Mouse (Mus musculus): ENCODE measurements around the gene Exoc3l. TPM values are rescaled to one million over a fixed set of nuclear protein-coding genes. Genes with fewer than 3 reads are reported as not detected.
A peak's percentile ranks its signal among the peaks of the same experiment; 100 is the strongest.

Gene Exoc3l
- total RNA-seq, 2 experiments from 2014 or later = 25.7 to 30.9 TPM

DNA sequence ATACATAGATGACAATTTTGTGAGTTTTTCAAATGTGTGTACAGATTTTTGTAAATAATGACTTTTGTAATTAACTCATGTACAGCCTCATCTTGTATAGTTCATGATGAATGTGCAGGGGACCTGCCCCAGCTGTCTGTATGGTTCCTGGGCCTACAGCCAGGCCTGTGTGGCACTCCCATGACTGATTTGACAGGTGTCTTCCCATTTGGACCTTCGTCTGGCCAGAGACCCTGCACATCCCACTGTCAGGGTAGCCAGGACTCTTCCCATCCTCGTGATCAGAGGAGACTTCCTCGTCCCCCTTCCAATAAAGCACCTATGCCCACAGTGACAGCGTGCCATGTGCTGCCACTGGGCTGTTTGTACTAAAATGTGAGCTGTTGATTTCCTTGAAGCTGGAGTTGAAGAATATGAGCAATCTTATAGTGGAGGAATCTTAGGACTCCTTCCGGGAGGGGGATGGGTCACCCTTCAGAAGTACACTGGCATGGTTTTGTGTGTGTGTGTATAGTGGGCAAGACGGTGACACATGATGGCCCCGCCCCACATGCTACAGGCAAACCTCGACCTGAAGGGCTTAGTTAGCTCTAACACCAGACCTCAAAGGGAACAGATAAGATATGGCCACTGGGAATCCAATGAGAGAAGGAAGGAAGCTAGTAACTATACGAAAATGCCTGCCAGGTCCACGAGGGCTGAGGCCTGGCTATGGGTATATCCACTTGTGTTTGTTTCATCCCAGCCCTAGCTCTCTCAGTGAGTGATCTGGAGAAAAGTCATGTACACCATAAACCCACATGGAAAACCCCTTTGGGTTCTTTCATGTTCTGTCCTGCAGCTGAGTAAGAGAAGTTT lies 43.0 kb downstream of the Exoc3l start:
- DNase-seq (ENCODE audit: low spot score in 2 of 2) = no peak

DNA sequence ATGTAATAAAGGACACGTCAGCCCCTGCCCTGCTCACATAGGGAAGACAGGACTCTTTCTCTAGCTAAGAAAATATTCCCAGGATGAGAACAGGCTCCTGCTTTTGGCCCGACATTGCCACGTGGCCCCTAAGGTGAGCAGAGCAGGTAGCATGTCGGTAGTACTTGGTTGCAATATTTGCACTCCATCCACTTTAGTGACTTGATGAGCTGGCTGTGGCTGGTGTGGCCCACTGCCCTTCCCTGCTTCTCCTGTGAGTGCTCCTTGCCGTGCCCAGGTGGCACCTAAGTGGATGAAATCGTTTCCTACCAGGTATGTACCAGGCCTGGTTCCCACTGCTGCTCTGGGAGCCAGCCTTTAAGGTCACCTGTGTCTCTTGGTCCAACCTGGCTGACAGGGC lies 43.9 kb downstream of the Exoc3l start:
- no peak for DNase-seq (ENCODE audit: low spot score in 2 of 2)

DNA sequence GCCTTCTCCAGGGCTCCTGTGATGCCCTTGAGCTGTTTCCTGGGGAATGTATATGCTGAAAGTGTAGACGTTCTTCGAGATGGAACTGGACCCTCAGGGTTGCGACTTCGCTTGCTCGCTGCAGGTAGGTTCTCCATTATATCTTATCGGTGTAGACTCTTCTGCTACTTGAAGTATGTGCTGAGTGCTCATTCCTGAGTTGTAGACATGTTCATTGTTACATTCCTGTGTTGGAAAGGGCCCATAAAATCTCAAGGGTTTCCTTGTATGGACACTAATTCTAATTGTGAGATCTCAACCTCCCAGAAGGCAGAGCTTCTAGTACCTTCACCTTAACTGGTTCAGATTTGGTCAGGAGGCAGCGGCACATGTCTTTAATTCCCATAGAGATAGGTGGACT lies 54.9 kb downstream of the Exoc3l start:
- no peak for DNase-seq (ENCODE audit: low spot score in 2 of 2)

Small RNA genes lying within 50 kb of the gene (microRNA-seq; reads per million reads assigned to microRNA genes)
- gene Gm27320 (not detected), gene Mir328 (1,262 reads per million, percentile 77 among the genes with 10 or more reads in this experiment)

Other genes with a start within 250 kb of the Exoc3l start
- 10 to 100 TPM in 1 of 2 experiments, 1 to 10 TPM in 1; 1.2 to 41.5 TPM for gene Ces3a, start 247.5 kb downstream of the Exoc3l start, total RNA-seq (2021)
- not detected for gene Ces3b, start 212.3 kb downstream of the Exoc3l start, total RNA-seq (2021)
- not detected for gene Ces4a, start 164.3 kb downstream of the Exoc3l start, total RNA-seq (2021)
- gene Cbfb, start 125.4 kb downstream of the Exoc3l start, total RNA-seq (2021) = 10 to 100 TPM; 66.4 to 70.2 TPM
- gene D230025D16Rik, start 71.0 kb downstream of the Exoc3l start, total RNA-seq (2021) = 10 to 100 TPM; 33.3 to 38.1 TPM
- gene B3gnt9, start 40.9 kb downstream of the Exoc3l start, total RNA-seq (2021) = 10 to 100 TPM; 10.4 to 11.3 TPM
- gene Tradd, start 31.5 kb downstream of the Exoc3l start, total RNA-seq (2021) = 10 to 100 TPM; 15.9 to 17.4 TPM
- 1 to 10 TPM; 3.2 to 3.5 TPM for gene Fbxl8, start 31.5 kb downstream of the Exoc3l start, total RNA-seq (2021)
- under 1 TPM; 0.42 to 0.53 TPM for gene Hsf4, start 26.3 kb downstream of the Exoc3l start, total RNA-seq (2021)
- 1 to 10 TPM; 1.8 to 2.7 TPM for gene Nol3, start 20.0 kb downstream of the Exoc3l start, total RNA-seq (2021)
- 10 to 100 TPM in 1 of 2 experiments, 1 to 10 TPM in 1; 9.1 to 10.4 TPM for gene 4931428F04Rik, start 6.2 kb downstream of the Exoc3l start, total RNA-seq (2021)
- 10 to 100 TPM; 50.5 to 55.7 TPM for gene E2f4, start 1.6 kb upstream of the Exoc3l start, total RNA-seq (2021)
- 10 to 100 TPM in 1 of 2 experiments, 1 to 10 TPM in 1; 9.2 to 13.6 TPM for gene Elmo3, start 9.5 kb upstream of the Exoc3l start, total RNA-seq (2021)
- gene Lrrc29, start 30.2 kb upstream of the Exoc3l start, total RNA-seq (2021) = 10 to 100 TPM; 14.3 to 16.3 TPM
- gene Tmem208, start 30.3 kb upstream of the Exoc3l start, total RNA-seq (2021) = 10 to 100 TPM; 48.5 to 49.2 TPM
- gene Fhod1, start 51.9 kb upstream of the Exoc3l start, total RNA-seq (2021) = 10 to 100 TPM; 17.9 to 18.8 TPM
- 1 to 10 TPM; 5.5 to 5.8 TPM for gene Slc9a5, start 52.7 kb upstream of the Exoc3l start, total RNA-seq (2021)
- gene Plekhg4, start 77.2 kb upstream of the Exoc3l start, total RNA-seq (2021) = 1 to 10 TPM in 1 of 2 experiments, under 1 TPM in 1; 0.25 to 1.2 TPM
- gene Kctd19, start 117.4 kb upstream of the Exoc3l start, total RNA-seq (2021) = not detected
- gene Lrrc36, start 117.5 kb upstream of the Exoc3l start, total RNA-seq (2021) = 1 to 10 TPM; 5.4 to 6.4 TPM
- gene Tppp3, start 175.4 kb upstream of the Exoc3l start, total RNA-seq (2021) = 10 to 100 TPM; 88.4 to 89.4 TPM
- gene Zdhhc1, start 200.8 kb upstream of the Exoc3l start, total RNA-seq (2021) = 10 to 100 TPM; 26.2 to 28.6 TPM
- gene Hsd11b2, start 222.7 kb upstream of the Exoc3l start, total RNA-seq (2021) = 10 to 100 TPM in 1 of 2 experiments, 1 to 10 TPM in 1; 3.7 to 15.0 TPM

Measured in adrenal gland, postnatal 4 days (tissue).